Mouse (Mus musculus) neural tube, embryonic 10.5 days (tissue): ENCODE measurements around the gene Hdgfl2.
"Not testable (repeated sequence)": the region's sequence is repeated elsewhere in the genome, so short reads cannot be mapped to it uniquely, and the experiment has no call there.

ENCODE experiments used
- DNase-seq: peaks from one replicate; pipeline ENCODE4 v3.0.0-alpha.2; 2017; ENCODE audit warnings: low spot score; ENCODE audit errors: extremely low spot score

Gene Hdgfl2

GRCm38 (mm10) chr17:56057381-56058120 is 21.9 kb upstream of the Hdgfl2 start:
- no peak for DNase-seq

DNA sequence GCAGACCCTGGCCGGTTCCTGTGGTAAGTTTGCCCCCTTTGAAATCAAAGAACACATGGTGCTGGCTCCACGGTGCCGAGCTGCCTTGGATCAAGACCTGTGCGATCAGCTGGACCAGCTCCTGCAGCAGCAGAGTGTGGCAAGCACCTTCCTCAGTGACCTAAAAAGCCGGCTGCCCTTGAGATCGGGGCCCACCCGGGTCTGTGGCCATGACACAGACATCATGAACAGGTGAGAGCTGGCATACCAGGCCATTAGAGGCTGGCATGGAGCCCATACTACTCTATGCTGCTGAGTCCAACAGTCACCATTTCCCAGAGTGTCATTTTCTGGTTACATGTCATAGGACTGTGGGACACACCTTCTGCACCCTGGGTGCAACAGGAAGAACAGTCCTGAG is 17.4 kb upstream of the Hdgfl2 start:
- no peak for DNase-seq

GRCm38 (mm10) chr17:56065715-56066114 is 13.7 kb upstream of the Hdgfl2 start:
- not testable (repeated sequence) for DNase-seq

DNA sequence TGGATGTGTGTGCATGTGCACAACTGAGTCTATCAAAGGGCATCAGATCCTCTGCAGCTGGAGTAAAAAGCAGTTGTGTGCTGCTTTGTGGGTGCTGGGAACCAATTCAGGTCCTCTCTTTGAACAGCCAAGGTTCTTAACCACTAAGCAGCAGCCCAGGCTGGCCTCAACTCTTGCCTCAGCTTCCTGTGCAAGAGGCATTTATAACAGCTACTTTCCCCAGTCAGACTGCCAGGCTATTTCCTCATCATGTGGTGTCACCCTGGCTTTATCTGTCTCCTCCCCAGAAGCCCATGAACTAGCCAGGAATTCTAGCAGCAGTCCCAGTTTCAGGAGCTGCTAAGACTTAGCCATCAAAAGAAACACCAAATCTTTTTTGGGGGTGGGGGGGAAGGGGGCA is 13.0 kb upstream of the Hdgfl2 start:
- DNase-seq = no peak

DNA sequence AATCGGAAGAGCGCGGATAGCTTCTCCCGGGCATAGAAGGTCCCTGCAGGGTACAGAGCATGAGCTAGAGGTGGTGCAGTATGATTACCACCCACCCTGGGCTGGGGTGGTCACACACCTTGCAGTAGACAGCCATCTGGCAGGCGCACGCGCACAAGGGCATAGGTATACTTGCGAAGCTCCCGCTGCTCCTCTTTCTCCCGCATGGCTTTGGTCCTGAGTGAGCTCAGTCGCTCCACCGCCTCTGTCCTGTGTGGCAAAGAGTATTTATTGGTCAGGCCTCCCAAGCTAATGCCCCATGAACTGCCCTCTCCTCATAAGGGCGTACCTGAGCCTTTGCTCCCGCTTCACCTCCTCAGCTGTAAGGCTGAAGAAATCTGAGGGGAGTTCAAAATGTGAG is 10.4 kb upstream of the Hdgfl2 start:
- DNase-seq = no peak

GRCm38 (mm10) chr17:56071126-56071525 is 8.3 kb upstream of the Hdgfl2 start:
- no peak for DNase-seq

DNA sequence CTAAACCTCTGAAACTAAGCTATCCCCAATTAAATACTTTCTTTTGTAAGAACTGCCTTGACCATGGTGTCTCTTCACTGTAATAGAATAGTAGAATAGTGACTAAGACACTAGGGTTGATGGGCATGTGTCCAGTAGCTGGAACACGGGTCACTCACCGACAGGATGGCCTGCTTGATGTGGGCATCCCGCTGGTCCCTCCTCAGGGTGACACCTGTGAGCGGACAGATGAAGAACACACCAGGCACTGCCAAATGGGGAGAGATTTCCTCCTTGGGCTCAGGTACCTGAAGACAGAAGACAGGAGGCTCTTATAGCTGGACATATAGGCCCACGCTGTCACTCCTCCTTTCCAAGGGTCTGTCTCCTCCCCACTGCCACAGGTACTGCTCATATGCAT is 7.2 kb upstream of the Hdgfl2 start:
- no peak for DNase-seq

DNA sequence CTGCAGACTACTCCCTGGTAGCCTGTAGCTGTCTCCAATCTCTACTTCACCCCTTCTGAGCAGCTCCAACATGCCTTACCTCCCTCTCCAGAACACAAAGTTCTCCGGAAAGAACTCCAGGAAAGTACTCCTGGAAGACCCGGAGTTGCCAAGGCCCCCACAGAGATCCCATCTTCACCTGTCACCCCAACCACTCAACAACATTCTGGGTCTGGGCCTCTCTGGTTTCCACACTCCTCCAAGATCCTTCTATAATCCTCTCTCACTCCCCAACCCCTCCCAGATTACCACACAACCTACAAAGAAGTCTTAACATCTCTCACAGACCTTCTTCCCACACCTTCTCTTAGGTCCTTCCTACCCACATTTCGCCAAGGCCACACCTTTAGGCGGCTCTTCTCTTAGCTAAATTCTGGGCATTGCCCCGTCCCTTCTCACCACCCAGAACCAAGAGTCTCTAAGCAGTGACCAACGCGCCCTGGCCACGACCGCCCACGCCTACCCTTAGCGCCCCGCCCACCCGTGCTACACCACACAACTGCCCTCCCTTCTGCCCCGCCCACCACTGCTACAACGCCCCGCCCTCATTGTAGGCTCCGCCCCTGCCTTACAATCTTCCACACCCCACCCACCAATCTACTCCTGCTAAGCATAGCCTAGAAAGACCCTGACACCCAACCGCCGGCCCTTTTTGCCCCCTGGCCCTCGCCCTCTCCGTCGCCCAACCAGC is 5.2 kb upstream of the Hdgfl2 start:
- peak; percentile 87 for DNase-seq

DNA sequence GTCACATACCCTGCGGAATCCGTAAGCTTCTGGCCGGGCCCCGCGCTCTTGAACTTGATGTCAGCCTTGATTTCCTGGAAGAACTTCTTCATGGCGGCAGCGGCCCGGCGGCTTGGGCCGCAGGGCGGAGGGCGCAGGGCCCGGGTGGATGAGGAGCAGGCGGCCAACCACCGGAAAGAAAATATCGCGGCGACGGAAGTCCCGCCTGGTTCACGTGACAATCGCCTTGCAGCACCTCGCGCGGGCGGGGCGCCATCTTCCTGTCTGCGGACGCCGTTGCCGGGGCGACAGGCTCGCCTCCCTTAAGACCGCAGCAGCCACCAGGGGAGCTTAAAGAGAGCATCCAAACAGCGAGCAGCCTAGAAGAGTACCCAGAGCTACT is 4.6 kb upstream of the Hdgfl2 start, which contains the start of gene Ubxn6:
Ubxn6 (minus strand) TSS at position 202 of the 382 bp plus-strand sequence.
- peak; percentile 93 for DNase-seq

GRCm38 (mm10) chr17:56077523-56077922 is 1.9 kb upstream of the Hdgfl2 start:
- no peak for DNase-seq

- DNase-seq = not testable (repeated sequence)
Measured at GRCm38 (mm10) chr17:56078361-56078760, 1.1 kb upstream of the Hdgfl2 start.

DNA sequence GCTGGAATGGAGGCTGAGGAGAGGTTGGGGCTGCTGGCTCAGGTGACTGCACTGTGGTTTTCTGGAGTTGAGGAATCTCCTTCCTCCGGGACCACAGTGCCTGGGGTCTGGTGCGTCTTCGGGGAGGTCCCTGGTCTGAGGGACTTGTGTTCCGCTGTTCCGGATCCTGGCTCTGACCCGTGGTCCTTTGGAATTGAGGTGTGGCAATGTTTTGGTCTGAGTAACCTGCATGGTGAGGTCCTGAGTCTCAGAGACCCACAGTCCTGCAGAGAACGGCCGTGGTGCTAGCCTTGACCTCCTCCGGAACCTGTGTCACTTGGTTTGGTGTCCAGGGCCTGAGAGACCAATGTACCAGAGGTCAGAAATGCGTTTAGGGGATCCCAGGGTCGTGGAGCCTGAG is 487 bp downstream of the Hdgfl2 start:
- DNase-seq = no peak

GRCm38 (mm10) chr17:56080781-56081585 is 1.5 kb downstream of the Hdgfl2 start:
- peak; percentile 73 for DNase-seq

DNA sequence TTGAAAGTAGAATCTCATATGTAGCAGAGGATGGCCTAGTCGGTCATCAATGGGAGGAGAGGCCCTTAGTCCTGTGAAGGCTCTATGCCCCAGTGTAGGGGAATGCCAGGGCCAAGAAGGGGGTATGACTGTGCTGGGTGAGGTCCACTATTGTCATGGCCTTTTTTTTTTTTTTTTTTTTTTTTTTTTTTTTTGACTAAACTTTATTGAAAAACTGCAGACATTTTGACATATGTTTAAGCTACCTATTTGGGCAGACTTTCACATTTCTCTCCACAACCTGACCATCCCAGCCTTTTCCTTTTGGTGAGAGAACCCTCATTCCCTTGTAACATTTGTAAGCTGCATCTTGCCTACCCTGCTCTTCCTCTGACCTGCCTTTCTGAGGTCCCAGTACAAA is 12.9 kb downstream of the Hdgfl2 start:
- no peak for DNase-seq

DNA sequence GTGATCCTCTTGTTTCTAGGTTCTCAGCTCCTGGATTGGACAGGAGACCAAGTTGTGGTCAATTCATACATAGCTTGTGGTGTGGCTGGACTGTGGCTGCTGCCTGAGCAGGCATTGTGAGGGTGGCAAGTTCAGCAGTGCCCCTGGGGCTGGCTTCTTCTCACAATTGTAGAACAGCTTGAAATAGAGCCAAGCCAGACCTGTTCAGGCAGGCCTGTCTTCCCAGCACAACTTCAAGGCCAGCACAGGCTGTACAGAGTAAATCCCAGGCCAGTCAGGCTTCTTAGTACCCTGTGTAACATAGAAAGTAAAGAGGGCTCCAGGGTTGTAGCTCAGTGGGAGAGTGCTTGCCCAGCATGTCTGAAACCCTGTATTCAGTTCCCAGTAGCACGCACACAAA is 13.4 kb downstream of the Hdgfl2 start:
- no peak for DNase-seq

GRCm38 (mm10) chr17:56096883-56097282 is 17.4 kb downstream of the Hdgfl2 start:
- no peak for DNase-seq

GRCm38 (mm10) chr17:56098180-56098579 is 18.7 kb downstream of the Hdgfl2 start:
- no peak for DNase-seq

DNA sequence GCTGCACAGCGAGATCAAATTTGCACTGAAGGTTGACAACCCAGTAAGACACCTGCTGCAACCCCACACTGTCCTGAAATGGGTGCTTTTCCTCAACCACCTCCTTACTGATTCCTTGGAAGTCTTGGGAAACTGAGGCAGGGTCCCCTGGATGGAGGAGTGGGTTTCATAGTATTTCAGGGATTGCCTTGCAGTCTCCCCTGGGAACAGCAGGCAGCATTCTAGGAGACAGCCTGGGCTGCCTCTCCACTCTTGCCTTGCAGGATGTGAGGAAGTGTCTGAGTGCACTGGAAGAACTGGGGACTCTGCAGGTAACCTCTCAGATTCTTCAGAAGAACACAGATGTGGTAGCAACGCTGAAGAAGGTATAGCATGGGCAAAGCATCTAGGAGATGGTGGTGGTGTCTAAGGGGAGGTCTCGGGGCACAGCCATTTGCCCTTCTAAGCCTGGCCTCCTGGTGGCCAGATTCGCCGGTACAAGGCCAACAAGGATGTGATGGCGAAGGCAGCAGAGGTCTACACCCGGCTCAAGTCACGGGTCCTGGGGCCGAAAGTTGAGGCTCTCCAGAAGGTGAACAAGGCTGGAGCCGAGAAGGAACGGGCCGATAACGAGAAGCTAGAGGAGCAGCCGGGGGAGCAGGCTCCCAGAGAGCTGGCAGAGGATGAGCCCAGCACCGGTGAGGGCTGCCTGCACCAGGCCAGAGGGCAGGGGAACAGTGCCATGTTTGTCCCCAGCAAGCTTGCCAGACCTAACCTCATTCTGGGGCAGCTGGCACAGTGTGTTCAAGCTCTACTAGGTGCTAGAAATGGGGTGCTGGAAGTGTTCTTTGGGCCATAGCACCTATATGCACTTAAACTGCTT is 19.5 kb downstream of the Hdgfl2 start:
- no peak for DNase-seq

- DNase-seq = no peak
Measured at GRCm38 (mm10) chr17:56100811-56101210, 21.4 kb downstream of the Hdgfl2 start.

GRCm38 (mm10) chr17:56102158-56102557 is 22.7 kb downstream of the Hdgfl2 start:
- DNase-seq = no peak

DNA sequence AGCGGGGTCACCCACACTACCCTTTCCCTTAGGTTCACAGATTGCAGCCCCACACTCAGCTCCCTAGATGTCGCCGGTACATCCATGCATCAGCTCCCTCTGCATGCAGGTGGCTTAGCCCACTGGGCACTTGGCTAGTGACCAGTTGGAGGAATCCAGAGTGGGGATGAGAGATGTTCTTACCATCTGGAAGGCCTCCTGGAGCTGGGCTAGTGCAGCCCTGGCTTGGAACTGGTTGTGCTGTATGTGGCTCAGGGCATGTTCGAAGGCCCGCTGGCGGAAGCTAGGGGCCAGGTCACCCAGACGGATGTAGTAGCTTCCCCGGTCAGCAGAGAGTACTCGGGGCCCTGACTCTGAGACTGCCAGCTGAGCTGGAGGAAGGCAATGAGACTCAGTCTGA is 23.5 kb downstream of the Hdgfl2 start:
- DNase-seq = no peak
